Mouse (Mus musculus): ENCODE measurements around the gene Cdh18.

DNA sequence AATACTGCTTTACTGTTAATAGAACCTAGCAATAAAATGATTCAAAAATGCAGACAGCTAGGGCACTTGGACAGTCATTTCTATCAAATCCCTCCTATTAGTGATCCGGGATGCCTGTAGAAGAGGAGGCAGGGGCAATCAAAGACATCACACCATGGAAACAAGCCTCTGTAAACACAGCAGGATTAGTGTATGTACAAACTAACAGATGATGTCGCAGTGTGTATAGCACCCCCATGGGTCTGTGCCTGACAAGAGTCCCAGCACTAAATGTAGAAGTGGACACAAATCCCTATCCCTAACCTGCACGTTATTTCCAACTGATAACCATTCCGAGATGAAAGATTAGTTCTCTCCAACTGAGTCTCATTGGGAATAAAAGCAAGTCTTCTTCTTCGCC lies 547.8 kb downstream of the Cdh18 start:
- TF ChIP-seq GATA1 (IDR thresholded peaks at IDR 0.05; ENCODE audit: borderline replicate concordance, low read length), result no peak
- no peak for TF ChIP-seq FLI1 (IDR thresholded peaks at IDR 0.05; ENCODE audit: low read length)

Data from megakaryocyte, embryonic 14.5 days (primary cell).